Mouse (Mus musculus) lung, embryonic 16.5 days (tissue): ENCODE data around the gene St6galnac6. TPM values are rescaled to one million over a fixed set of nuclear protein-coding genes. Genes with fewer than 3 reads are reported as not detected.
A peak's percentile ranks its signal among the peaks of the same experiment; 100 is the strongest.

Experiments
- ATAC-seq: fragments of 200-750 bp; cut with Nextera tagmentation; 2 replicates; pipeline ENCODE4 v1.8.0; 2017; ENCODE audit warnings: low read depth, mild to moderate bottlenecking, moderate library complexity
- H3K27ac ChIP-seq: fragments of 300-500 bp; sonication (generic); 2 replicates; pipeline ENCODE4 v1.5.1; 2014; ENCODE audit warnings: mild to moderate bottlenecking, control low read depth, low read length
- H3K27me3 ChIP-seq: fragments of 300-500 bp; sonication (generic); 2 replicates; pipeline ENCODE4 v1.6.1; 2014; ENCODE audit warnings: low read depth, low read length, mixed read lengths; ENCODE audit not compliant: control insufficient read depth, insufficient read depth
- H3K36me3 ChIP-seq: fragments of 300-500 bp; sonication (generic); 2 replicates; pipeline ENCODE4 v1.6.1; 2014; ENCODE audit warnings: low read length; ENCODE audit not compliant: control insufficient read depth, insufficient read depth
- H3K4me1 ChIP-seq: fragments of 300-500 bp; sonication (generic); replicated peaks from 2 replicates; pipeline ENCODE4 v1.6.1; 2014; ENCODE audit warnings: low read length, mixed read lengths; ENCODE audit not compliant: control insufficient read depth, insufficient read depth
- H3K4me2 ChIP-seq: fragments of 300-500 bp; sonication (generic); 2 replicates; pipeline ENCODE4 v1.6.1; 2014; ENCODE audit warnings: low read depth, low read length, control low read depth
- H3K4me3 ChIP-seq: fragments of 300-500 bp; sonication (generic); 2 replicates; pipeline ENCODE4 v1.5.1; 2014; ENCODE audit warnings: mild to moderate bottlenecking, low read length, control low read depth
- H3K9ac ChIP-seq: fragments of 300-500 bp; sonication (generic); 2 replicates; pipeline ENCODE4 v1.6.1; 2014; ENCODE audit warnings: low read length, control low read depth
- H3K9me3 ChIP-seq: fragments of 300-500 bp; sonication (generic); 2 replicates; pipeline ENCODE4 v1.6.1; 2016; ENCODE audit warnings: low read length; ENCODE audit not compliant: control insufficient read depth
- WGBS: fragments of 180-500 bp; shearing (Covaris S2); extraction: QIAGEN DNeasy Blood & Tissue Kit; methylation state at CpG from one replicate; pipeline ENCODE4 v1.1.7; 2014; 5-methylcytosine and 5-hydroxymethylcytosine counted together
- polyA plus RNA-seq: library from polyadenylated mRNA; unstranded; fragments of >200 nt; fragmentation: Nextera tagmentation; extraction: Ambion mirVana; gene quantifications from 2 replicates; pipeline ENCODE4 v1.2.1, GENCODE M21; 2015

St6galnac6 gene
- polyA plus RNA-seq, 1 experiment from 2014 or later: 25.4 TPM

DNA sequence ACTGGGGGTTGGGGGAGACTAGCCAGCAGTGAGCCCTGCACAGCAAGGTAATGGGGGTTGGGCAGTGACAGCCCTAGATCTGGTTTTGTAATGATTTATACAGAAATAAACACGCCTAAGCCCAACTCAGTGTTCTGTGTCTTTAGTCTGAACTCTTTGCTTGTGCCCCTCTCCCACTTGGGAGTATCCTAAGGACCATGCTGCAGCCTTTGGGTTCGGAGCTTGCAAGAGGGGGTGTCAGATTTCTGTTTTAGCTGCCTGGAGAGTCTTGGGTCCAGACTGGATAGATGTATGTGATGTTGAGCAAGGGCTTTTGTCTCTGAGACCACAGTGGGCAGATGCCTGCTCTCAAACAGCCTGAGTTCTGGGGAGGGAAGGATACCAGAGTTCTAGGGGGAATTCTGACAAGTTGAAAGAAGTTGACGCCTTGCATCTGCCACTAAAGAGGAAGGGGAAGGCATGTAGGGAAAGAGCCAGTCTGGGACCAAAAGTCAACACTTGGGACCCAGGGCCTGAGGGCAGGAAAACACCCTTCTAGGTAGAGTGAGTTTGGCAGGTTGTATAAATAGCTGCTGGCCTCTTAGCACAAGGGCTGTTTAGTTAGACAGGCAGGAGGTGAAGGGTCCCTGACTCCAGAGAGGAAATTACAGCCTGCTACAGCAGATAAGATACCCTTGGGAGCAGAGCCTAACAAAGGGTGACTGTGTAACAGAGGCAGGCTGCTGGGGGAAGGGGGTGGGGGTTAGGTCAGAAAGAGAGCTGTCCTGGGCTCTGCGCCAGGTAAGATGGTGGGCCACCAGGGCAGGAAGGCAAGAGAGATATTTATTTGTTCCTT, 21.4 kb downstream of the St6galnac6 start:
- H3K9me3 ChIP-seq: no peaks in the 10 kb centered on the region
- peak; percentile 85 for ATAC-seq
- peaks cover 52% of the 10 kb centered on the region for H3K4me1 ChIP-seq
- peak overlapping the region; percentile 33 for H3K9ac ChIP-seq
- peak overlapping the region; percentile 29 for H3K4me2 ChIP-seq
- no peak overlapping the region for H3K4me3 ChIP-seq
- H3K36me3 ChIP-seq: peaks cover 8% of the 10 kb centered on the region
- WGBS: 9% methylated on average over 4 of the region's 4 CpGs
- no peaks in the 10 kb centered on the region for H3K27me3 ChIP-seq
- peak overlapping the region; percentile 93 for H3K27ac ChIP-seq

DNA sequence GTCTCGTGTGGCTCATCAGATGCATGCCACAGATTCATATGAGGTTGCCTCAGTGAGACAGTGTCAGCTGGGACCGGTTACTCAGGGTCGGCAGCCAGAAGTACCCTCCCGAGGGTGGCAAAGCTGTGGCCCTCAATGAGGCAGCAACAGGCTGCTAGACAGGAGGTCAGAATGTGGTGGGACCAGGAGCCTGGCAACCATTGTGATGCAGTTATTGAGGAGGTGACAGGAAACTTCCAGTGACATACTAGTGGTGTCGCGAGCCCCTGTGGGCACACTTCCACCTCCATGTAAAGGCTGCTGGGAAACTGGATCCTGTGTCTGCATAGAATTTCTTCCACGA, 22.0 kb downstream of the St6galnac6 start, which contains the start of gene Ak1:
Ak1 (plus strand) TSS at position 242 of the 343 bp plus-strand sequence.
- H3K9ac ChIP-seq: peak within 1 kb of the TSS; percentile 46
- peak within 1 kb of the TSS; percentile 93 for H3K27ac ChIP-seq
- peak within 1 kb of the TSS; percentile 29 for H3K4me2 ChIP-seq
- H3K9me3 ChIP-seq: no peaks in the 10 kb centered on the region
- peaks cover 57% of the 10 kb centered on the region for H3K4me1 ChIP-seq
- H3K36me3 ChIP-seq: peaks cover 8% of the 10 kb centered on the region
- peak; percentile 8; the same call in 1 of the 2 replicates for ATAC-seq
- no peak within 1 kb of the TSS for H3K4me3 ChIP-seq
- no peaks in the 10 kb centered on the region for H3K27me3 ChIP-seq
- 2% methylated on average over 7 of the region's 7 CpGs for WGBS

DNA sequence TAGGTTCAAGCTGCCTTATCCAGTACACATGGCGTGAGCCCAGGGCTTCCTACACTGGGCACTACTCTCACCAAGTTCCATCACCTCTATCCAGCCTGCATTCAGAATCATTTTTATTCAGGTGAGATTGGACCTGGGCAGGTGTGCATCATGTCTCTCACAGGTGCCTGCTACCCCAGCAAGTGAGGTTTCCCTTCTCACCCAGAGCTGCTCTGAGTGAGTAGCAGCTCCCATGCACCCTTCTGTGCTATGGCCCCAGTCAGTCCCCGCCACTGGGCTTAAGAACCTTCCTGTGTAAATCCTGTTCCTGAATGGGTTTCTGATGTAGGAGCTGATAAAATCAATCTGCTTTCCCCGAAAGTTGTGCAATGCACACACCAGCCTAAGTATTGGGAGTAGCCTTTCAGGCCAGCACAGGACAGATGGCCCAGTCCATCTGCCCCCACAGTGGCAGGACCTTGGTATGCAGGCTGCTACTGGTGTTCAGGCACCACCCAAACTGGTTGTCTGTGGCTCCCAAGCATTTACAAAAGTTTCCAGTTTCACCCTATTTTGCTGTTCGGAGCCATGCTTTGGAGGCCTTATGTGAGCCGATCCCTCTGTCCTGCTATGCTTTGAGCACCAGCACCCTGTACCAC, 24.7 kb downstream of the St6galnac6 start:
- Histone ChIP-seq H3K4me1 (peaks cover 71% of the 10 kb centered on the region), H3K9me3 (no peaks in the 10 kb centered on the region), H3K4me2 (no peak overlapping the region), H3K4me3 (no peak overlapping the region), H3K36me3 (no peaks in the 10 kb centered on the region), H3K27ac (peak overlapping the region; percentile 74), H3K9ac (no peak overlapping the region), H3K27me3 (no peaks in the 10 kb centered on the region)
- no peak for ATAC-seq
- WGBS: 59% methylated on average over 5 of the region's 5 CpGs

DNA sequence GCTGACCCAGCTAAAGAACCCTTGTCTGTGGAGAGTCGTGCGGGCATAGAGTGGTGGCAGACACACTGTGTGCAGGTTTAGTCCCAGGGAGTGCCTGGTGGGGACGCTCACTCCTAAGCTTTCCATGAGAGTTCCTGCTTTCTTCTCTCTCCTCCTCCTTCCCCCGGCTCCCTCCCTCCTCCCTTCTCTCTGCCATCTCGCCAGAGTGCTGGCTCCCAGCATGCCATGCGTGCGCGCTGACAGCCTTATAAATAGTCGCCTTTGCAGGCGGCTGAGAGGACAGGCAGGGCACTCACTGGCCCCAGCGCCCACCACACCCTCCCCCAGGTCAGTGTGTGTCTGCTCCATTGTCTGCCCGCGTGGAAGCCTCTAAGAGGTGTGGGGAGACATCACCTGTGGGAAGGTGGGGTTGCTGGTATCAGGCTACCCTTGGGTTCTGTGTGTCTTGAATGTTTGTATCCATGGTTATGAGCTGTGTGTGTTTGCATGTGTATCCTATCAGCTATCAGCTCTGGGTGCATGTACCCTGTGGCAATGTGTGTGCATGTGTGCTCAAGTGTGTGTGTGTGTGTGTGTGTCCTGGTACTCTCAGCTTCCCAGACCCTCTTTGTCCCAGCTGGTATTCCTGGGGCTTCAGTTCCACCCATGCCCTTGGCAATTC, 25.8 kb downstream of the St6galnac6 start:
- H3K9ac ChIP-seq: peak overlapping the region; percentile 60
- H3K4me1 ChIP-seq: peaks cover 63% of the 10 kb centered on the region
- 3% methylated on average over 13 of the region's 13 CpGs for WGBS

DNA sequence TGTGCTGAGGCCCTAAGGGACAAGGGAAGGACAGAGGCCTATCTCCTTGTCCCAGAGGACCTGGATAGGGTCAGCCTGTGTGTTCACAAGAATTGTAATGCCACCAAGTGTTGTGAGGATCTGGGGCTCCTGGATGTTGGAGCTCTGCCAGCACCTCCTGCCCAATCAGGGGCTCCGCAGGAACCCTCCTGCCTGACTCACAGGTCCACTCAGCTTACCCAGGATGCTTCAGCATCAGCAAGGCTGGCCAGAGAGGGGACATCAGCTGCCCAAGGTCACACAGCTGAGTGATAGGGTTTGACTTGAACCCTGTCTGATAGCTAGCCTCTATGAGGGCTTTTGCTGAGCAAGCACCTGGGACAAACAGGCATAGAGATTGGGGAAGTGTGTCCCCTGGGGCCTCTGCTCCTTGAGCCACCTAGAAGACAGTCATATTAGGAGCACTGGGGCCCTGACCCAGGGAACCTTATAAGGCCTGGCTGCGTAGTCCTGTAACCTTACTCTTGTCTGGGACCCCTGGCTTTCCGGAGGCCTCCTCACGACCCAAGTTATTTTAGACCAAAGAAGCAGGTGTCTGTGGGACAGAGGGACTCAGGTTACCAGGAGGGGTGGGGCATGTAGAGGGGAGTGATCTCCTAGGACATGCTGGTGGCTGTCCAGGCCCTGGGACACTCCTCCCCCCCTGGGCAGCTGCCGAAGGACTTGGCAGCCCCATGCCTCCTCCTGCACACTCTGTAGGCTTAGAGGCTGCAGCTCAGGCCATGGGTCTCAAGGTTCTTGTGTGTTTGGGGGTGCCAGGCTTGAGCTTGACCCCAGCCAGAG, 26.6 kb downstream of the St6galnac6 start:
- Histone ChIP-seq H3K9ac (peak overlapping the region; percentile 60; the same call in 1 of the 2 replicates), H3K4me1 (peaks cover 55% of the 10 kb centered on the region), H3K36me3 (no peaks in the 10 kb centered on the region), H3K4me2 (peak overlapping the region; percentile 50), H3K9me3 (no peaks in the 10 kb centered on the region), H3K27ac (peak overlapping the region; percentile 74), H3K4me3 (peak overlapping the region; percentile 22), H3K27me3 (no peaks in the 10 kb centered on the region)
- WGBS: 34% methylated on average over 5 of the region's 5 CpGs
- no peak for ATAC-seq

More for the DNA sequence above, 25.8 kb downstream of the St6galnac6 start:
- H3K27ac ChIP-seq: peak overlapping the region; percentile 74
- ATAC-seq: peak; percentile 24; the same call in 1 of the 2 replicates
- H3K27me3 ChIP-seq: no peaks in the 10 kb centered on the region
- H3K4me2 ChIP-seq: peak overlapping the region; percentile 50
- no peaks in the 10 kb centered on the region for H3K9me3 ChIP-seq
- peak overlapping the region; percentile 22 for H3K4me3 ChIP-seq
- no peaks in the 10 kb centered on the region for H3K36me3 ChIP-seq

DNA sequence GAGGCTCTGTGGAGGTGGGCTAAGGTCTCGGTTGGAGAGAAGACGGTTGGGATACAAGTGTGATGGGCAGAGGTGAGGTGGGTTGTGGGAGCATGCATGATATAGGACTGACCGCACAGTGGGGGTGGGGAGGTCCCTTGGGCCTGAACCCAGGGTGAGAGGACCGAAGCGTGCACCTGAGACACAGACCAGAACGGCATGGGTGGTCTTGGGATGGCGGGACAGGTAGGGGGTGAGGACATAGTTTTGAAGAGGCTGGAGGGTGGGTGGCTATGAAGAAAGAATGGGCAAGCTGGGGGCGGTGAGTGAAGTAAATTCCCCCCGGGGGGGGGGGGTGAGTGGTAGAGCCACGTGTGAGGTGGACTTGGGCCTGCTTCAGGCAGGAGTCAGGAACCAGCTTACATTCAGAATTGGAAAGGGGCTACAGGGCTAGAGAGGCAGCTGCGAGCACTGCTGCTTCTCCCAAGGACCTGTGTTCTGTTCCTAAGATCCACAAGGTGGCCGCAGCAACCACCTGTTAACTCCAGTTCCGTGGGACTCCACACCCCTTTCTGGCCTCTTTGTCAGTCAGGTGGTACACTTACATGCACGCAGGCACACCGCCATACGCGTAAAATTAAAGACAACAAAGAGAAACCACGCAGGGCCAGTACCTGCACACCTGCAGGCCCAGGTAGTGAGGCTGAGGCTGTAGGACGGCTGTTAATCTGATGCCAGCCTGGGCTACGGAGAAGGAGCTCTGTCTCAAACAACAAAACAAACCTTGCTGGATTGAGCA, 27.9 kb downstream of the St6galnac6 start:
- ATAC-seq: no peak
- Histone ChIP-seq H3K27ac (peak overlapping the region; percentile 79), H3K27me3 (no peaks in the 10 kb centered on the region), H3K9ac (peak overlapping the region; percentile 39; the same call in 1 of the 2 replicates), H3K4me2 (0 out of 2 replicates have a peak overlapping the region, but pooled peaks have one; percentile 23), H3K4me3 (no peak overlapping the region), H3K9me3 (no peaks in the 10 kb centered on the region), H3K4me1 (peaks cover 49% of the 10 kb centered on the region), H3K36me3 (no peaks in the 10 kb centered on the region)
- 57% methylated on average over 19 of the region's 20 CpGs for WGBS

DNA sequence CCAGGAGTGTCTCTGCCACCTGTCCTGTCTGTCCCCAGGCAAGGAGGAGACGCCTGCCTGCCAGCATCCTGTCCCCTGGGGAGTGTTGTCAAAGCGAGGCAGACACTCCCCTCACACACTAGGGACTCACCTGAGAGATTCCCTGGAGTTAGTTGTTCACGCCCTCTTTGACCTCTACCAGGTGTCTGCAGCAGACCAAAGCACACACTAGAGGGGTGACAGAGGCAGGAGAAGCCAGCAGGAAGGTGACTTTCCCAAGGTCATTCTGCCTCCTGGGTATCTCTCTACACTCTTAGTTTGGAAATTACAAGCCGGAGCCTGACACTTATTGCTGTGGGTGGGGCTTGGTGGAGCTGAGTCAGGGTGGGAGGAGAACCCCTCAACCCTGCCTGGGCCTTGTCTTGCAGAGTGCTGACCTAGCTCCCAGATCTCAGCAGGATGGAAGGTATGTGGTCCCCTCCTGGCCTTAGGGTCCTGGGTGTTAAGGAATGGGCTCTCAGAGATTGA, 28.6 kb downstream of the St6galnac6 start:
- Histone ChIP-seq H3K27ac (peak overlapping the region; percentile 79), H3K36me3 (no peaks in the 10 kb centered on the region), H3K4me1 (peaks cover 49% of the 10 kb centered on the region), H3K9ac (peak overlapping the region; percentile 45), H3K27me3 (no peaks in the 10 kb centered on the region), H3K4me2 (peak overlapping the region; percentile 23), H3K4me3 (0 out of 2 replicates have a peak overlapping the region, but pooled peaks have one; percentile 0), H3K9me3 (no peaks in the 10 kb centered on the region)
- ATAC-seq: peak; percentile 8; the same call in 1 of the 2 replicates
- WGBS: 56% methylated on average over 4 of the region's 4 CpGs

DNA sequence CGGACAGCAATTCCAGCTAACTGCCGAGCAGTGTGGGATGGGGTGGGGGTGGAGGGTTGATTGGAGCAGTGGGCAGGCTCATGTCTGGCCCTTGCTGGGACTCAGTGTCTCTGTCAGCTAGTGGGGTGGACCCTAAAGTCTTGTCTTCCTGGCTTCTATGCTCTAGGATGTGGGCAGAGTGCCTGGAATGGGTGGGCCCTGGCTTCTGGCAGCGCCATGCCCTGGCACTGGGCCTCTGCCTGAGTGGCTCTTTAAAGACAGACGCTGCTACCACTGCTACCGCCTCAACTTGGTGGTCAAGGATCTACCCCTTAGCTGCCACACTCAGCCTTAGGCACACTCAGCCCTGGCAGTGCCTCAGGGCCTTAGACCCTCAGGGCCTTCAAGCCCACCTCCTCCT, 29.2 kb downstream of the St6galnac6 start:
- H3K36me3 ChIP-seq: no peaks in the 10 kb centered on the region
- no peaks in the 10 kb centered on the region for H3K9me3 ChIP-seq
- ATAC-seq: peak; percentile 50
- peak overlapping the region; percentile 45 for H3K9ac ChIP-seq
- WGBS: 25% methylated on average over 5 of the region's 5 CpGs
- H3K27me3 ChIP-seq: no peaks in the 10 kb centered on the region
- H3K4me3 ChIP-seq: no peak overlapping the region
- peak overlapping the region; percentile 79 for H3K27ac ChIP-seq
- peaks cover 49% of the 10 kb centered on the region for H3K4me1 ChIP-seq
- H3K4me2 ChIP-seq: peak overlapping the region; percentile 23
